Mouse (Mus musculus) heart, embryonic 15.5 days (tissue): Measurements from ENCODE around the gene Gm15130. TPM values are rescaled to one million over a fixed set of nuclear protein-coding genes. Genes with fewer than 3 reads are reported as not detected.

Experiments
- ATAC-seq: fragments of 200-750 bp; cut with Nextera tagmentation; replicated peaks from 2 replicates; pipeline ENCODE4 v1.8.0; 2017; ENCODE audit warnings: low read depth, moderate TSS enrichment; ENCODE audit not compliant: insufficient number of reproducible peaks, insufficient read depth, low FRiP score
- H3K27ac ChIP-seq: fragments of 300-500 bp; sonication (generic); 2 replicates; pipeline ENCODE4 v1.5.1; 2015; ENCODE audit warnings: mild to moderate bottlenecking, inconsistent platforms
- H3K27me3 ChIP-seq: fragments of 300-500 bp; sonication (generic); 2 replicates; pipeline ENCODE4 v1.6.1; 2015; ENCODE audit warnings: inconsistent platforms
- H3K36me3 ChIP-seq: fragments of 300-500 bp; sonication (generic); 2 replicates; pipeline ENCODE4 v1.6.1; 2015; ENCODE audit warnings: mild to moderate bottlenecking, inconsistent platforms
- H3K4me1 ChIP-seq: fragments of 300-500 bp; sonication (generic); replicated peaks from 2 replicates; pipeline ENCODE4 v1.6.1; 2015; ENCODE audit warnings: inconsistent platforms
- H3K4me2 ChIP-seq: fragments of 300-500 bp; sonication (generic); 2 replicates; pipeline ENCODE4 v1.6.1; 2015; ENCODE audit warnings: inconsistent platforms, mild to moderate bottlenecking, moderate library complexity
- H3K4me3 ChIP-seq: fragments of 300-500 bp; sonication (generic); 2 replicates; pipeline ENCODE4 v1.5.1; 2015; ENCODE audit warnings: mild to moderate bottlenecking, inconsistent platforms
- H3K9ac ChIP-seq: fragments of 300-500 bp; sonication (generic); 2 replicates; pipeline ENCODE4 v1.6.1; 2015; ENCODE audit warnings: mild to moderate bottlenecking, inconsistent platforms
- H3K9me3 ChIP-seq: fragments of 300-500 bp; sonication (generic); replicated peaks from 2 replicates; pipeline ENCODE4 v1.6.1; 2016; ENCODE audit warnings: inconsistent platforms
- WGBS: fragments of 180-500 bp; shearing (Covaris S2); methylation state at CpG from one replicate; pipeline ENCODE4 v1.1.7; 2015; ENCODE audit warnings: mixed read lengths; 5-methylcytosine and 5-hydroxymethylcytosine counted together
- polyA plus RNA-seq: library from polyadenylated mRNA; unstranded; fragments of >200 nt; fragmentation: Nextera tagmentation; extraction: Ambion mirVana; gene quantifications from 2 replicates; pipeline ENCODE4 v1.2.1, GENCODE M21; 2015

Gene Gm15130
- polyA plus RNA-seq, result not detected in 2 replicates

GRCm38 (mm10) chr2:111152836-111153235, at the start of gene Gm15130:
TSS of gene Gm15130 (minus strand) at chr2:111152936.
- Histone ChIP-seq H3K4me2 (no peak within 1 kb of the TSS), H3K27ac (no peak within 1 kb of the TSS), H3K9me3 (no peaks in the 10 kb centered on the region), H3K27me3 (no peaks in the 10 kb centered on the region), H3K9ac (no peak within 1 kb of the TSS), H3K4me1 (no peaks in the 10 kb centered on the region), H3K4me3 (no peak within 1 kb of the TSS), H3K36me3 (no peaks in the 10 kb centered on the region)
- WGBS, result 64% methylated on average over 2 of the region's 2 CpGs
- no peak for ATAC-seq

GRCm38 (mm10) chr2:111182068-111182467, 29.3 kb upstream of the Gm15130 start:
- no peak overlapping the region for H3K9ac ChIP-seq
- H3K4me2 ChIP-seq, result no peak overlapping the region
- H3K4me3 ChIP-seq, result no peak overlapping the region
- no peaks in the 10 kb centered on the region for H3K27me3 ChIP-seq
- no peak overlapping the region for H3K27ac ChIP-seq
- no peaks in the 10 kb centered on the region for H3K36me3 ChIP-seq
- no peaks in the 10 kb centered on the region for H3K4me1 ChIP-seq
- H3K9me3 ChIP-seq, result no peaks in the 10 kb centered on the region
- 87% methylated on average over 11 of the region's 11 CpGs for WGBS
- no peak for ATAC-seq

DNA sequence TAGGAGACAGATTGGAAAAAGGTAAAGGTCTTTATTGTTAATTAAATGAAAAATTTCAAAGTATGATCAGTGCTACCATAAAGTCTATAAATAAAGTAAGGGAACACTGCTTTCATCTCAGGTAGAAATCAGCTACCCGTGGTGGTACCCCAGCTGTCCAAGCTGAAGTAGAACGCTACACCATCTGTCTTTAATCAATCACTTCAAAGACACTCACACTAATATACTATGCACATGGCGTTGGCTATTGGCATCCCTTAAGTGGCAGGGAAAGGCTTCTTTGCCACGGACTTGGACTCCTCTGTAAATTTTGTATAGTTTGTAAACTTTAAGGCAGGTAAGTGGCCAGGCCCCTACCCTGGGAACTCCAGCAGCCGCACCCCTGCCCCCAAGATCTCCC, 17.0 kb downstream of the Gm15130 start:
- Histone ChIP-seq H3K4me1 (no peaks in the 10 kb centered on the region), H3K4me2 (no peak overlapping the region), H3K4me3 (no peak overlapping the region), H3K36me3 (no peaks in the 10 kb centered on the region), H3K27me3 (no peaks in the 10 kb centered on the region), H3K9ac (no peak overlapping the region), H3K27ac (no peak overlapping the region), H3K9me3 (no peaks in the 10 kb centered on the region)
- no peak for ATAC-seq
- WGBS, result 62% methylated on average over 5 of the region's 5 CpGs

DNA sequence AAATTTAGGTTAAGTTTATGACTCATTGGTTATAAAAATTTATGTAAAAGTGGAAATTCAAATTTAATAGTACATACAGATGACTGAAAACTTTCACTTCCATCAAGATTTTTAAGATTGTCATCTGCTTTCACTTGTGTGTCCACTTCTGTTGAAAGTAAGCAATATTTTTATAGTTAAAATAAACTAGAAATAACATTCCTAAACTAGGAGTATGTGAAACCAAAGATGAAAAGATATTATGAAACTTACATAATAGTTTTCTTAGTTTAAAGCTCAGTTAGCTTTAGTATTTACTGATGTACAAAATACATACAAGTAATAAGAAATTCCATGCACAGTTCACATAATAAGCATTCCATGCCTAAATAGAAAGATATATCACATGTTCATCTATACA, 46.9 kb downstream of the Gm15130 start, which contains the start of gene Gm13941:
Gene Gm13941, minus strand, starts transcription at position 101 of the 400 bp plus-strand sequence.
- Histone ChIP-seq H3K4me3 (no peak within 1 kb of the TSS), H3K9me3 (no peaks in the 10 kb centered on the region), H3K4me1 (no peaks in the 10 kb centered on the region), H3K4me2 (no peak within 1 kb of the TSS), H3K36me3 (no peaks in the 10 kb centered on the region), H3K9ac (no peak within 1 kb of the TSS), H3K27me3 (no peaks in the 10 kb centered on the region), H3K27ac (no peak within 1 kb of the TSS)
- no peak for ATAC-seq

Other genes starting within 250 kb of the Gm15130 start
- 0.18 and 0.25 TPM in 2 replicates for gene Ano3, start 202.0 kb downstream of the Gm15130 start, polyA plus RNA-seq
- not detected in 2 replicates for gene Gm13941, start 47.0 kb downstream of the Gm15130 start, polyA plus RNA-seq
- not detected in 2 replicates for gene 4930430A15Rik, start 76.7 kb upstream of the Gm15130 start, polyA plus RNA-seq
- gene Olfr1275, start 82.3 kb upstream of the Gm15130 start, polyA plus RNA-seq, result not detected in 2 replicates
- gene Olfr1276, start 101.6 kb upstream of the Gm15130 start, polyA plus RNA-seq, result not detected in 2 replicates
- gene Olfr1277, start 121.2 kb upstream of the Gm15130 start, polyA plus RNA-seq, result not detected in 2 replicates
- not detected in 2 replicates for gene Olfr1278, start 137.2 kb upstream of the Gm15130 start, polyA plus RNA-seq
- not detected in 2 replicates for gene Olfr1279, start 147.7 kb upstream of the Gm15130 start, polyA plus RNA-seq
- gene Olfr1280, start 161.1 kb upstream of the Gm15130 start, polyA plus RNA-seq, result not detected in 2 replicates
- gene Olfr1281, start 173.6 kb upstream of the Gm15130 start, polyA plus RNA-seq, result not detected in 2 replicates
- not detected in 2 replicates for gene Olfr1282, start 183.1 kb upstream of the Gm15130 start, polyA plus RNA-seq
- not detected in 2 replicates for gene Olfr1283, start 213.9 kb upstream of the Gm15130 start, polyA plus RNA-seq
- not detected in 2 replicates for gene Olfr1284, start 222.6 kb upstream of the Gm15130 start, polyA plus RNA-seq